Mouse (Mus musculus) neural tube, embryonic 11.5 days (tissue): ENCODE measurements around the gene Gcc2. TPM values are rescaled to one million over a fixed set of nuclear protein-coding genes. Genes with fewer than 3 reads are reported as not detected.

ENCODE experiments used
- ATAC-seq: fragments of 200-750 bp; cut with Nextera tagmentation; 2 replicates; pipeline ENCODE4 v1.8.0; 2017; ENCODE audit warnings: moderate number of reproducible peaks, mild to moderate bottlenecking, moderate TSS enrichment, moderate library complexity; ENCODE audit not compliant: insufficient read depth, low FRiP score, low TSS enrichment
- DNase-seq: peaks from one replicate; pipeline ENCODE4 v3.0.0-alpha.2; 2015; ENCODE audit warnings: low spot score
- H3K27ac ChIP-seq: fragments of 300-500 bp; sonication (generic); 2 replicates; pipeline ENCODE4 v1.5.1; 2014; ENCODE audit warnings: low read depth, mild to moderate bottlenecking, low read length
- H3K27me3 ChIP-seq: fragments of 300-500 bp; sonication (generic); 2 replicates; pipeline ENCODE4 v1.6.1; 2014; ENCODE audit warnings: mild to moderate bottlenecking, low read length, mixed read lengths; ENCODE audit not compliant: control insufficient read depth, insufficient read depth
- H3K36me3 ChIP-seq: fragments of 300-500 bp; sonication (generic); 2 replicates; pipeline ENCODE4 v1.6.1; 2014; ENCODE audit warnings: mild to moderate bottlenecking, low read length, moderate library complexity, mixed read lengths; ENCODE audit not compliant: control insufficient read depth, insufficient read depth
- H3K4me1 ChIP-seq: fragments of 300-500 bp; sonication (generic); 2 replicates; pipeline ENCODE4 v1.6.1; 2014; ENCODE audit warnings: low read length, mixed read lengths; ENCODE audit not compliant: control insufficient read depth, insufficient read depth
- H3K4me2 ChIP-seq: fragments of 300-500 bp; sonication (generic); 2 replicates; pipeline ENCODE4 v1.6.1; 2014; ENCODE audit warnings: low read depth, mild to moderate bottlenecking, moderate library complexity
- H3K4me3 ChIP-seq: fragments of 300-500 bp; sonication (generic); 2 replicates; pipeline ENCODE4 v1.5.1; 2014; ENCODE audit warnings: low read depth, low read length
- H3K9ac ChIP-seq: fragments of 300-500 bp; sonication (generic); 2 replicates; pipeline ENCODE4 v1.6.1; 2014; ENCODE audit warnings: mild to moderate bottlenecking, low read length
- H3K9me3 ChIP-seq: fragments of 300-500 bp; sonication (generic); 2 replicates; pipeline ENCODE4 v1.6.1; 2016; ENCODE audit warnings: low read length; ENCODE audit not compliant: control insufficient read depth
- WGBS: fragments of 180-500 bp; shearing (Covaris S2); extraction: QIAGEN DNeasy Blood & Tissue Kit; methylation state at CpG from one replicate; pipeline ENCODE4 v1.1.7; 2014; 5-methylcytosine and 5-hydroxymethylcytosine counted together
- polyA plus RNA-seq: library from polyadenylated mRNA; unstranded; fragments of >200 nt; fragmentation: Nextera tagmentation; extraction: Ambion mirVana; gene quantifications from 2 replicates; pipeline ENCODE4 v1.2.1, GENCODE M21; 2014

Gcc2 gene
- polyA plus RNA-seq, 1 experiment from 2014 or later = 40.5 TPM

GRCm38 (mm10) chr10:58295605-58296004, 40.3 kb downstream of the Gcc2 start:
- no peak overlapping the region for H3K4me3 ChIP-seq
- no peak for ATAC-seq
- H3K36me3 ChIP-seq = peaks cover 6% of the 10 kb centered on the region
- no peak overlapping the region for H3K9ac ChIP-seq
- H3K27ac ChIP-seq = no peak overlapping the region
- no peaks in the 10 kb centered on the region for H3K4me1 ChIP-seq
- no peaks in the 10 kb centered on the region for H3K9me3 ChIP-seq
- DNase-seq = no peak
- WGBS = 97% methylated on average over 3 of the region's 3 CpGs
- no peaks in the 10 kb centered on the region for H3K27me3 ChIP-seq
- H3K4me2 ChIP-seq = no peak overlapping the region

- 95% methylated on average over 7 of the region's 7 CpGs for WGBS
- Histone ChIP-seq H3K27me3 (no peaks in the 10 kb centered on the region), H3K36me3 (no peaks in the 10 kb centered on the region), H3K27ac (no peak overlapping the region), H3K4me3 (no peak overlapping the region), H3K9ac (no peak overlapping the region), H3K4me1 (no peaks in the 10 kb centered on the region), H3K9me3 (no peaks in the 10 kb centered on the region), H3K4me2 (no peak overlapping the region)
- DNase-seq (no peak), ATAC-seq (no peak)
Measured at GRCm38 (mm10) chr10:58304996-58305395, 49.7 kb downstream of the Gcc2 start.

GRCm38 (mm10) chr10:58306897-58307296, 51.6 kb downstream of the Gcc2 start:
- no peaks in the 10 kb centered on the region for H3K9me3 ChIP-seq
- ATAC-seq (no peak), DNase-seq (no peak)
- H3K36me3 ChIP-seq = no peaks in the 10 kb centered on the region
- H3K27me3 ChIP-seq = no peaks in the 10 kb centered on the region
- 94% methylated on average over 3 of the region's 3 CpGs for WGBS
- H3K4me2 ChIP-seq = no peak overlapping the region
- no peaks in the 10 kb centered on the region for H3K4me1 ChIP-seq
- H3K4me3 ChIP-seq = no peak overlapping the region
- no peak overlapping the region for H3K27ac ChIP-seq
- no peak overlapping the region for H3K9ac ChIP-seq

- no peaks in the 10 kb centered on the region for H3K4me1 ChIP-seq
- H3K36me3 ChIP-seq = no peaks in the 10 kb centered on the region
- H3K27me3 ChIP-seq = no peaks in the 10 kb centered on the region
- DNase-seq (no peak), ATAC-seq (no peak)
- H3K27ac ChIP-seq = no peak overlapping the region
- H3K9me3 ChIP-seq = no peaks in the 10 kb centered on the region
- H3K4me3 ChIP-seq = no peak overlapping the region
- no peak overlapping the region for H3K4me2 ChIP-seq
- no peak overlapping the region for H3K9ac ChIP-seq
- 80% methylated on average over 1 of the region's 1 CpGs for WGBS
Measured at GRCm38 (mm10) chr10:58310791-58311190, 55.5 kb downstream of the Gcc2 start.

GRCm38 (mm10) chr10:58312887-58313286, 57.6 kb downstream of the Gcc2 start:
- Histone ChIP-seq H3K27me3 (no peaks in the 10 kb centered on the region), H3K4me2 (no peak overlapping the region), H3K9ac (no peak overlapping the region), H3K9me3 (no peaks in the 10 kb centered on the region), H3K4me3 (no peak overlapping the region), H3K4me1 (no peaks in the 10 kb centered on the region), H3K36me3 (no peaks in the 10 kb centered on the region), H3K27ac (no peak overlapping the region)
- no peak for ATAC-seq
- 99% methylated on average over 5 of the region's 5 CpGs for WGBS
- no peak for DNase-seq

GRCm38 (mm10) chr10:58320881-58321280, 65.6 kb downstream of the Gcc2 start:
- Histone ChIP-seq H3K9me3 (no peaks in the 10 kb centered on the region), H3K4me1 (peaks cover 4% of the 10 kb centered on the region; the same call in 1 of the 2 replicates), H3K27ac (no peak overlapping the region), H3K4me2 (no peak overlapping the region), H3K4me3 (no peak overlapping the region), H3K36me3 (no peaks in the 10 kb centered on the region), H3K27me3 (no peaks in the 10 kb centered on the region), H3K9ac (no peak overlapping the region)
- ATAC-seq = no peak
- DNase-seq = no peak
- 92% methylated on average over 3 of the region's 3 CpGs for WGBS

GRCm38 (mm10) chr10:58322361-58323027, 67.2 kb downstream of the Gcc2 start:
- H3K9me3 ChIP-seq = no peaks in the 10 kb centered on the region
- H3K4me1 ChIP-seq = peaks cover 4% of the 10 kb centered on the region; the same call in 1 of the 2 replicates
- ATAC-seq = no peak
- no peaks in the 10 kb centered on the region for H3K36me3 ChIP-seq
- H3K4me2 ChIP-seq = peak overlapping the region; percentile 44
- WGBS = 39% methylated on average over 6 of the region's 6 CpGs
- peak overlapping the region; percentile 77 for H3K4me3 ChIP-seq
- H3K27ac ChIP-seq = no peak overlapping the region
- no peak for DNase-seq
- peak overlapping the region; percentile 19 for H3K9ac ChIP-seq
- H3K27me3 ChIP-seq = no peaks in the 10 kb centered on the region

- H3K27me3 ChIP-seq = no peaks in the 10 kb centered on the region
- WGBS = under 1% methylated on average over 74 of the region's 86 CpGs
Measured at GRCm38 (mm10) chr10:58323028-58323991, 68.0 kb downstream of the Gcc2 start, which contains the start of gene Lims1. Gene Lims1 (plus strand): TSS chr10:58323466.

More at GRCm38 (mm10) chr10:58323028-58323991, 68.0 kb downstream of the Gcc2 start, which contains the start of gene Lims1:
- H3K27ac ChIP-seq = peak within 1 kb of the TSS; percentile 62; the same call in 1 of the 2 replicates
- H3K4me2 ChIP-seq = peak within 1 kb of the TSS; percentile 55
- H3K36me3 ChIP-seq = no peaks in the 10 kb centered on the region
- peak within 1 kb of the TSS; percentile 77 for H3K4me3 ChIP-seq
- H3K9me3 ChIP-seq = no peaks in the 10 kb centered on the region
- DNase-seq (peak; percentile 99), ATAC-seq (peak; percentile 98)
- H3K4me1 ChIP-seq = peaks cover 4% of the 10 kb centered on the region; the same call in 1 of the 2 replicates
- peak within 1 kb of the TSS; percentile 84 for H3K9ac ChIP-seq
